Mouse (Mus musculus) limb, embryonic 12.5 days (tissue): ENCODE results near the gene Rai1. TPM values are rescaled to one million over a fixed set of nuclear protein-coding genes. Genes with fewer than 3 reads are reported as not detected.

ENCODE experiments used
- ATAC-seq: fragments of 200-750 bp; cut with Nextera tagmentation; 2 replicates; pipeline ENCODE4 v1.8.0; 2017; ENCODE audit warnings: low read depth, moderate TSS enrichment; ENCODE audit not compliant: insufficient number of reproducible peaks, insufficient read depth, low FRiP score, low TSS enrichment
- H3K27ac ChIP-seq: fragments of 300-500 bp; sonication (generic); 2 replicates; pipeline ENCODE4 v1.5.1; 2016; ENCODE audit warnings: mild to moderate bottlenecking, moderate library complexity
- H3K27me3 ChIP-seq: fragments of 300-500 bp; sonication (generic); 2 replicates; pipeline ENCODE4 v1.6.1; 2016; ENCODE audit warnings: mild to moderate bottlenecking, moderate library complexity
- H3K36me3 ChIP-seq: fragments of 300-500 bp; sonication (generic); 2 replicates; pipeline ENCODE4 v1.6.1; 2016; ENCODE audit warnings: mild to moderate bottlenecking, moderate library complexity
- H3K4me1 ChIP-seq: fragments of 300-500 bp; sonication (generic); replicated peaks from 2 replicates; pipeline ENCODE4 v1.6.1; 2016
- H3K4me2 ChIP-seq: fragments of 300-500 bp; sonication (generic); 2 replicates; pipeline ENCODE4 v1.6.1; 2016; ENCODE audit warnings: mild to moderate bottlenecking, moderate library complexity
- H3K4me3 ChIP-seq: fragments of 300-500 bp; sonication (generic); replicated peaks from 2 replicates; pipeline ENCODE4 v1.5.1; 2016; ENCODE audit warnings: mild to moderate bottlenecking
- H3K9ac ChIP-seq: fragments of 300-500 bp; sonication (generic); replicated peaks from 2 replicates; pipeline ENCODE4 v1.6.1; 2016; ENCODE audit warnings: mild to moderate bottlenecking, moderate library complexity
- H3K9me3 ChIP-seq: fragments of 300-500 bp; sonication (generic); 2 replicates; pipeline ENCODE4 v1.6.1; 2016; ENCODE audit warnings: mild to moderate bottlenecking, moderate library complexity
- WGBS: fragments of 180-500 bp; shearing (Covaris S2); methylation state at CpG from one replicate; pipeline ENCODE4 v1.1.7; 2016; 5-methylcytosine and 5-hydroxymethylcytosine counted together
- polyA plus RNA-seq: library from polyadenylated mRNA; unstranded; fragments of >200 nt; fragmentation: Nextera tagmentation; extraction: Ambion mirVana; gene quantifications from 2 replicates; pipeline ENCODE4 v1.2.1, GENCODE M21; 2016

Gene Rai1
- polyA plus RNA-seq, 1 experiment from 2014 or later: 36.2 TPM

DNA sequence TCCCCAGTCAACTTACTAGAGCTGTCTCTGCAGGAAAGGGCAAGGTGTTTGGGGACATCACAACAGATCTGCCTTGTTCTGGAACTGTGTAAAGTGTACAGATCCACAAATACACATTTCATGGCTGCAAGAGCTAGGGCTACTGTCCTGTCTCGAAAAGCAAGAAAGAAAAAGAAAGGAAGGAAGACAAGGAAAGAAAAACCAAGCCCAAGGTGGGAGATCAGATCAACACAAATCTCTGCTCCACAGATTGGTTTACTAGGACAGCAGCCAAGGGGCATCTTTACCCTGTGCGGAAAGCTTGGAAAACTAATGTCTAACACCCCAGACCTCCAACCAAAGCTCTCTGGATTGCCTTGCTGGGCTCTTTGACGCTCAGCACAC lies 117.3 kb downstream of the Rai1 start:
- WGBS: 52% methylated on average over 3 of the region's 3 CpGs
- H3K4me3 ChIP-seq: peak overlapping the region; percentile 42
- H3K36me3 ChIP-seq: peaks cover 18% of the 10 kb centered on the region
- no peak overlapping the region for H3K9ac ChIP-seq
- no peak for ATAC-seq
- H3K9me3 ChIP-seq: no peaks in the 10 kb centered on the region
- H3K27ac ChIP-seq: no peak overlapping the region
- H3K4me1 ChIP-seq: peaks cover 34% of the 10 kb centered on the region
- no peaks in the 10 kb centered on the region for H3K27me3 ChIP-seq
- H3K4me2 ChIP-seq: peak overlapping the region; percentile 69

DNA sequence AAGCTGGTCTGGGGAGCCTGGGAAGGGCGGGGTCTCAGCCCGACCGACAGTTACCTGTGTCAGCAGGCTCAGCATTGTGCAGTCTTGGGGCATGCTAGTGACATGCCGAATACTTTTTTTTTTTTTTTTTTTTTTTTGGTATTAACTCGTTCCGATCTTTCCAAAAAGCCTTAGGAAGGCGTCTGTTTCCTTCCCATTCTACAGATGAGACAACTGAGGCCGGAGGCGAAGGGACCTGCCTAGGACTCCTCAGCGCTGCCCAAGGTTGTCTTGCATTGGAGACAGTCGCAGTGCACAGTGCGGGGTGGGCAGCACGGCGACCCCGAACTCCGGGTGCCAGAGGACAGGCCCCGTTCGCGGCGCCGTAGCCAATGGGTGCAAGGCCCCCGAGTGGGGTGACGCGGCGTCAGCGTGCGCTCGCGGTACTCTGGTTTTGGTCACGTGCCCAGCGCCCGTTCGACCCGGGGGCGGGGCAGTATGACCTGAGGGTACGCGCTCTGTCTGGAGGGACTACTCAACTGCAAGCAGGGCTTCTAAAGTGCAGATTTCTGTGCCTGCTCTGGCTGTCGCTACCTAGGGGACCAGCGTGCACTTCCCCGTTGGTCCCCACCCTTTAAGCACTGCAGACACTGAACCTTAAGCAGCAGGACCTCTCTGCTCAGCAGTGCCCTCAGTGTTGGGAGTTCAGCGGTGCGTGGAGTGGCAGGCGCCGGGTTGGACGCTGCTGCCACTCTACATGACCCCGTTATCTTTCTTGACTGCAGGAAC lies 117.8 kb downstream of the Rai1 start, which contains the start of gene Srebf1:
Gene Srebf1 (minus strand): TSS at position 113 of the 768 bp plus-strand sequence.
- no peaks in the 10 kb centered on the region for H3K9me3 ChIP-seq
- ATAC-seq: peak; percentile 73
- H3K9ac ChIP-seq: peak within 1 kb of the TSS; percentile 53
- 7% methylated on average over 46 of the region's 46 CpGs for WGBS
- peak within 1 kb of the TSS; percentile 69 for H3K4me2 ChIP-seq
- peaks cover 34% of the 10 kb centered on the region for H3K4me1 ChIP-seq
- peak within 1 kb of the TSS; percentile 84 for H3K27ac ChIP-seq
- peak within 1 kb of the TSS; percentile 42 for H3K4me3 ChIP-seq
- peaks cover 12% of the 10 kb centered on the region for H3K36me3 ChIP-seq
- no peaks in the 10 kb centered on the region for H3K27me3 ChIP-seq

DNA sequence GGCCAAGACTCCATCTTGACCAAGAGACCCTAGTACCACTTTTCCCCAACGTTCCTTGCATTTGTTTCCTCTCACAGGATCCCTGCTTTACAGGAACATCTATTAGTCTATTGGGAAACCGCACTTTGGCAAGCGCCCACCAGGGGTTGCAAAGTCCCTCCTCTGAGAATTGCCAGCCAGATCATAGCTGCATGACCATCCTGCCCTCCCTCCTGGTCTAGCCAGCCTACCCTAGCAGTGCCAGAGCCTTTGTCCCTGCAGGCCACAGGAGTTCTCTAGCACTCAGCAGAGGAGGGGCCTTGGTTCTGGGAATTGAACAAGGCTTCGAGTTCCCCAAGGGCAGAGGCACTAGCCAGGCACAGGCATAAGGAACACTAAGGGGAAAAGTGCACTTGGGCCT lies 119.9 kb downstream of the Rai1 start:
- 0 out of 2 replicates have a peak, but pooled peaks cover 9% of the 10 kb centered on the region for H3K36me3 ChIP-seq
- WGBS: 56% methylated on average over 4 of the region's 4 CpGs
- no peak overlapping the region for H3K4me2 ChIP-seq
- H3K4me1 ChIP-seq: peaks cover 21% of the 10 kb centered on the region
- H3K27me3 ChIP-seq: no peaks in the 10 kb centered on the region
- no peak overlapping the region for H3K4me3 ChIP-seq
- H3K9ac ChIP-seq: no peak overlapping the region
- ATAC-seq: no peak
- H3K9me3 ChIP-seq: no peaks in the 10 kb centered on the region
- no peak overlapping the region for H3K27ac ChIP-seq

DNA sequence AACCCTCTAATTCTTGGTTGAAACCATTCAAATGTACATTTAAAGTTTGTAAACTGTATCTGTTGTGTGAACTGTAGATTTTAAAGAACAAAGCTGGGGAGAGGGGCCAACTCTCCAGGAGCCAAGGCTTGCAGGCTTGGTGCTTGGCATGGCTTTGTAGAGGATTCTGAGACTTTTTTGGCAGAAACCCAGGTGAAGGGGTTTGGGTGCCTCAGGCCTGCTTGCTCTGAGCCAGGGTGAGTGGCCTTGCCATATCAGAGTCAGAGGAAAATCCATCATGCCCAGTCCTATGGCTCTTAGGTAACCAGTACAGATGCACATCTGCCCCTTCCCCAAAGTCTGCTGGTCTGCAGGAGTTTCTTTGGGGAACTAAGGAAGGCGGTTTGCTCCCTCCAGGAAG lies 121.1 kb downstream of the Rai1 start:
- no peak for ATAC-seq
- Histone ChIP-seq H3K9ac (no peak overlapping the region), H3K9me3 (no peaks in the 10 kb centered on the region), H3K27ac (no peak overlapping the region), H3K36me3 (0 out of 2 replicates have a peak, but pooled peaks cover 9% of the 10 kb centered on the region), H3K4me2 (no peak overlapping the region), H3K4me3 (no peak overlapping the region), H3K27me3 (no peaks in the 10 kb centered on the region), H3K4me1 (peaks cover 23% of the 10 kb centered on the region)
- 70% methylated on average over 1 of the region's 1 CpGs for WGBS

DNA sequence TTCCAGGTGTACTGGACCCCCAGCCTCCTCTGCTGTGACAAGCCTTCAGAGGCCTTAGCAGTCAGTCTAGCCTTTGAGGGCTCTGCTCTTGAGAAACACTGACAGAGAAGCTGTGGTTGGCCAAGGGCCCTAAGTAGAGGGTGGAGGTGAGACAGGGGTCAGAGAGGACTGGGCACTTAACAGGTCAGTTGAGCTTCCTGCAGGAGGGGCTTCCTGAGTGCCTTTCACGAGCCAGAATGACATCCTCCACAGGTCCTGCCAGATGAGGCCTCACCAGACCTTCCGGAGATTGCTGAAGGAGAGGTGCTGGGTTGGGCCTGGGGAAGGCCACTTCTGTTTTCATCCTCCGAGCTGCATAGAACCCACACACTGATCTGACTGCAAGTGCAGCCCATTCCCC lies 123.7 kb downstream of the Rai1 start:
- Histone ChIP-seq H3K9me3 (no peaks in the 10 kb centered on the region), H3K9ac (no peak overlapping the region), H3K27ac (no peak overlapping the region), H3K36me3 (0 out of 2 replicates have a peak, but pooled peaks cover 9% of the 10 kb centered on the region), H3K27me3 (no peaks in the 10 kb centered on the region), H3K4me2 (no peak overlapping the region), H3K4me3 (no peak overlapping the region), H3K4me1 (peaks cover 26% of the 10 kb centered on the region)
- WGBS: 49% methylated on average over 3 of the region's 3 CpGs
- no peak for ATAC-seq

DNA sequence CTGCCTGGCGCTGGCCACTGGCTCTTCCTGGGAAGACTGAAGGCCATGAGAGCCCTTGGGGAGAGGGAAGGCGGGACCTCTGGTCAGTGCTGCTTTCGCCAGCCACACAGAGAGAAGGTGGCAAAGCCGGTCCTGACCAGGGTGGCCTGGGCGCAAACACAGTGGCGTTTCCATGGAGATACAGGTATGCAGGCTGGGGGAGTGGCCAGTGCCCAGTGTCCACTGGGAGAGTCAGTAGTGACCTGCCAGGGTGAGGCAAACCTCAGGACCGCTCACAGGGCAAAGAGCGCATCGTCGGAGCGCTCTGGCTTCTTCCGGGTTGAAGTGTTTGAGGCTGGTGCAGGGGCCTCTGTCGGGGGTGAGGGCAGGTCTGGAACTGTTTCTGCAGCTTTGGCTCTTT lies 125.0 kb downstream of the Rai1 start:
- WGBS: 68% methylated on average over 13 of the region's 13 CpGs
- no peak overlapping the region for H3K4me3 ChIP-seq
- no peak overlapping the region for H3K27ac ChIP-seq

DNA sequence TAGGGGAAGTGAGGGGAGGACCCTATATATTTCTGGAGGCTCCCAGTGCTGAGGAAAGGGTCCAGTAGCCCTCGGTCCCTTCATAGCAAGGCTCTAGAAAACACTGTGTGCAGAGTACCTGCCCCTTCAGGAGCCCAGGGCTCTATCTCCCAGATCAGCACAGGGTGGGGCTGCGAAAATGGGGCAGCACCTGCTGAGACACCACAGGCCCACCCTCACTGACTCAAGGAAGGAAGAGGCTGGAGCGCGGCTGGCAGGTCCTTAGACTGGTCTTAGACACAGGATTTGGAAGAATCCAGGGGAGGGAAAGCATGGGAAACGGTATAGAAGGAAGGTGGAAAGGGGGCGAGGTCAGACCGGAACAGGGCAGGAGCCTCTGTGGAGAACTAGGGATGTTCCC lies 125.7 kb downstream of the Rai1 start:
- no peaks in the 10 kb centered on the region for H3K9me3 ChIP-seq
- H3K4me1 ChIP-seq: peaks cover 30% of the 10 kb centered on the region
- H3K27ac ChIP-seq: no peak overlapping the region
- H3K4me3 ChIP-seq: no peak overlapping the region
- no peak for ATAC-seq
- H3K4me2 ChIP-seq: no peak overlapping the region
- 0 out of 2 replicates have a peak, but pooled peaks cover 12% of the 10 kb centered on the region for H3K36me3 ChIP-seq
- no peak overlapping the region for H3K9ac ChIP-seq
- 82% methylated on average over 7 of the region's 7 CpGs for whole genome bisulfite sequencing
- no peaks in the 10 kb centered on the region for H3K27me3 ChIP-seq

More for the DNA sequence above, 125.0 kb downstream of the Rai1 start:
- Histone ChIP-seq H3K9ac (no peak overlapping the region), H3K27me3 (no peaks in the 10 kb centered on the region), H3K4me1 (peaks cover 27% of the 10 kb centered on the region), H3K4me2 (no peak overlapping the region), H3K9me3 (no peaks in the 10 kb centered on the region), H3K36me3 (0 out of 2 replicates have a peak, but pooled peaks cover 9% of the 10 kb centered on the region)
- ATAC-seq: no peak

DNA sequence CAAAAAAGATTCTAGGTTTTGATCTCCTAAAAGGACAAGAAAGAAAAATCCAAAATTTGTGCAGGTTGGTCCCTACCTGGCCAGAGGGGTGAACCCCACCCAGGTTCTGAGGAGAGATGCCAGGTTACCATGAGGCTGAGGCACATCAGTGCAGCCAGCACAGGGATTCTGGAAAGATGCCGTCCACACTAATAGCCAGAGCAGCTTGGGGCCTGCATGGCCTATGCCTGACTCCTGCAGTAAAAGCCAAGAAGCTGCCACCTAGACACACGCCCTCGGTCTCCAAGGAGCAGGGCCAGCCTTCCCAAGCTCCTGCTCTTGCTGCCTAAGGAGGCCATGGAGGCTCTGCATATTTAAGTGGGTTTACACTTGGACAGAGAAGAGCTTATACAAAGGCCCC lies 126.5 kb downstream of the Rai1 start:
- 67% methylated on average over 3 of the region's 3 CpGs for WGBS
- H3K9ac ChIP-seq: no peak overlapping the region

DNA sequence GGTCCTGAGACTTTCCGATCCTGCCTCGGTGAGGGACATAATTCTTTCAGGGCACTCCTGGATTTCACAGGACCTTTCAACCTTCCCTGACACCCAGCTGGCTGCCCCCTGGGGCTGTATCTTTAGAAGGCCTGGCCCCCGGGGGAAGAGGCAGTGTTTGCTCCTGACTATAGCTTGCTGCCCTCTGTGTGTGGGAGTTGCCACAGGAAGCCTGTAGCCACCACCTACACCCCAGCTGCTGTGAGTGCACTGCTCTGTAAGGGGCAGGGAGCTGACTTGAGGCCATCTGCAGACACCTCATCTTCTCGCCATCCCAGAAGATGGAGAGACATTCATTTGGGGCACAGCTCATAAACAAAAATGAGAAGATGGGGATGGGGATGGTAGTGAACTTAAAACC lies 127.1 kb downstream of the Rai1 start:
- H3K4me2 ChIP-seq: no peak overlapping the region
- H3K4me1 ChIP-seq: peaks cover 30% of the 10 kb centered on the region
- H3K9me3 ChIP-seq: no peaks in the 10 kb centered on the region
- ATAC-seq: no peak
- H3K36me3 ChIP-seq: peaks cover 20% of the 10 kb centered on the region; the same call in 1 of the 2 replicates
- H3K27me3 ChIP-seq: no peaks in the 10 kb centered on the region
- H3K27ac ChIP-seq: peak overlapping the region; percentile 45
- WGBS: 45% methylated on average over 4 of the region's 4 CpGs
- H3K9ac ChIP-seq: peak overlapping the region; percentile 23; the same call in 1 of the 2 replicates
- no peak overlapping the region for H3K4me3 ChIP-seq

More for the DNA sequence above, 126.5 kb downstream of the Rai1 start:
- Histone ChIP-seq H3K9me3 (no peaks in the 10 kb centered on the region), H3K36me3 (peaks cover 14% of the 10 kb centered on the region; the same call in 1 of the 2 replicates), H3K27ac (no peak overlapping the region), H3K27me3 (no peaks in the 10 kb centered on the region), H3K4me3 (no peak overlapping the region), H3K4me2 (no peak overlapping the region), H3K4me1 (peaks cover 30% of the 10 kb centered on the region)
- no peak for ATAC-seq

DNA sequence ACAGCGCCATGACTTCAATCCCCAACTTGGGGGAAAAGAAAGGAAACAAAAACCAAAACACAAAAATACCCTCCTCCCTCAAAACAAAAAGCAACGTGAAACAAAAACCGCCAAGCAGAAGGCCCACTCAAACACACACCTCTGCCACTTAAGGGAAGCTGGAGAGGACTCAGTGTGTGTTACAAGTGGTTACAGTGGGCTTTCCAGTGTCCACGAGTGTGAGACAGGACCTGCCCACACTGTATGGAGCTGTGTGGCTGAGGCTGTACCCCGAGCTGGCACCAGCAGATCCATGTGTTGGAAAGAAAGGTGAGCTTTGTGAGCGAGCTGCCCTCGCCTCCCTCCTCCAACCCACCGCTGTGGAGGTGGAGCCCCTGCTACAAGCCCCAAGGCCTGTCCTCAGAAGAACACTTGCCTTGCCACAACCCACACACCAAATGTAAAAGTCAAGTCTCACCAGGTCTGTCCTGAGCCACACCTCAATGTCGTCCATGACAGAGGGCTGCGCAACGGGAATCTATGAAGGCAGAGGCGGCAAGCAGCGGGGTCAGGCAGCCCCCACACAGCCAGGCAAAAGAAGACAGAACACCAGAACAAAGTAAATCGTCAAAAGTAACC lies 127.7 kb downstream of the Rai1 start:
- Histone ChIP-seq H3K36me3 (peaks cover 25% of the 10 kb centered on the region; the same call in 1 of the 2 replicates), H3K4me3 (no peak overlapping the region), H3K4me2 (no peak overlapping the region), H3K9ac (no peak overlapping the region), H3K27ac (peak overlapping the region; percentile 64; the same call in 1 of the 2 replicates), H3K9me3 (no peaks in the 10 kb centered on the region), H3K4me1 (peaks cover 30% of the 10 kb centered on the region), H3K27me3 (no peaks in the 10 kb centered on the region)
- 78% methylated on average over 14 of the region's 14 CpGs for WGBS
- no peak for ATAC-seq

DNA sequence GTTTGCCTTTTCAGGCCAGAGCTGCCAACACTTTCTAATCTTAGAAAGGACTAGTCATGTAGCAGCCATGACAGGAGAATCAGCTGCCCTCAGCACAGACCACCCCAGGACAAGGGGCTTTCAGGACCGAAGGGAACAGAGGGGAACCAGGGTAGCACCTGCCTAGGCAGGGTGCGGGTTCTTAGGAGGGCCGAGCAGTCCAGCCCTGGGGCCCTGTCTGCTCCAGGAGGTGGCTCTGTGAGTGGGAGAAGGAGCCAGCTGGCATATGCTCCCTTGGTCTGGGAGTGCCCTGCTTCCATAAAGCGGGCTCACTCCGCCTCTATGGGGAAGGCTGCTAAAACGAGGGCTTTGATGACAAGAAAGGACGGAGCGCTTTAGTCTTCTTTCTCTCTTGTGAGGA lies 128.4 kb downstream of the Rai1 start:
- Histone ChIP-seq H3K9me3 (no peaks in the 10 kb centered on the region), H3K27ac (peak overlapping the region; percentile 64; the same call in 1 of the 2 replicates), H3K4me2 (no peak overlapping the region), H3K9ac (no peak overlapping the region), H3K27me3 (no peaks in the 10 kb centered on the region), H3K4me3 (no peak overlapping the region), H3K4me1 (peaks cover 30% of the 10 kb centered on the region), H3K36me3 (peaks cover 25% of the 10 kb centered on the region; the same call in 1 of the 2 replicates)
- WGBS: 67% methylated on average over 8 of the region's 8 CpGs
- no peak for ATAC-seq
